Mouse (Mus musculus): ENCODE measurements around the gene Eya3. TPM values are rescaled to one million over a fixed set of nuclear protein-coding genes. Genes with fewer than 3 reads are reported as not detected.

The Eya3 gene
- polyA plus RNA-seq, 1 experiment from 2014 or later, result 11.1 TPM

DNA sequence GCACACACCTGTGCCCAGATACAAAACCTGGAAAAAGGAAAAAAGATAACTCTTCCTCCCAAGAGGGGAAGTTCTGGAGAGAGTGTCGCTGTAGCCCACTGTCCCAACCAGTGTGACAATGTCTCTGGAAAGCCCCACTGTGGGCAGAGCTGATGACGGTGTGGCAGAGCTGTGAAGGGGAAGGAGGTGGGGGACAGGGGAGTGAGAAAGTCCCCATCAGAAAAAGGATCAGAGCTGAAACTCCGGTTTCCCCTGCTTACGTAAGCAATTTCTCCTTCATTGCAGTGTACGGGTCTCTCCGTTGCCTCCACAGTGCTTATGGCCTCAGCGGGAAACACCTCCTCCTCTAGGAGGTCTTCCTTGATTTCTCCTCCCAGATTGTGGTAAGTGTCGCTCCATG is 27.5 kb upstream of the Eya3 start:
- no peaks in the 10 kb centered on the region for H3K27me3 ChIP-seq (replicated peaks)
- H3K9me3 ChIP-seq (replicated peaks), result no peaks in the 10 kb centered on the region
- 86% methylated on average over 8 of the region's 8 CpGs for WGBS
- H3K4me3 ChIP-seq (replicated peaks), result no peak overlapping the region
- no peaks in the 10 kb centered on the region for H3K4me1 ChIP-seq
- H3K27ac ChIP-seq (replicated peaks), result no peak overlapping the region
- no peak overlapping the region for H3K9ac ChIP-seq (replicated peaks)
- no peak for ATAC-seq (ENCODE audit: low FRiP score)
- H3K4me2 ChIP-seq, result no peak overlapping the region
- H3K36me3 ChIP-seq, result no peaks in the 10 kb centered on the region

GRCm38 (mm10) chr4:132617873-132618272 is 20.9 kb upstream of the Eya3 start:
- H3K4me2 ChIP-seq, result no peak overlapping the region
- H3K36me3 ChIP-seq, result no peaks in the 10 kb centered on the region
- no peak overlapping the region for H3K4me3 ChIP-seq (replicated peaks)
- H3K27me3 ChIP-seq (replicated peaks), result no peaks in the 10 kb centered on the region
- no peak for ATAC-seq (ENCODE audit: low FRiP score)
- H3K27ac ChIP-seq (replicated peaks), result no peak overlapping the region
- 94% methylated on average over 6 of the region's 6 CpGs for WGBS
- H3K4me1 ChIP-seq, result no peaks in the 10 kb centered on the region
- no peak overlapping the region for H3K9ac ChIP-seq (replicated peaks)
- no peaks in the 10 kb centered on the region for H3K9me3 ChIP-seq (replicated peaks)

DNA sequence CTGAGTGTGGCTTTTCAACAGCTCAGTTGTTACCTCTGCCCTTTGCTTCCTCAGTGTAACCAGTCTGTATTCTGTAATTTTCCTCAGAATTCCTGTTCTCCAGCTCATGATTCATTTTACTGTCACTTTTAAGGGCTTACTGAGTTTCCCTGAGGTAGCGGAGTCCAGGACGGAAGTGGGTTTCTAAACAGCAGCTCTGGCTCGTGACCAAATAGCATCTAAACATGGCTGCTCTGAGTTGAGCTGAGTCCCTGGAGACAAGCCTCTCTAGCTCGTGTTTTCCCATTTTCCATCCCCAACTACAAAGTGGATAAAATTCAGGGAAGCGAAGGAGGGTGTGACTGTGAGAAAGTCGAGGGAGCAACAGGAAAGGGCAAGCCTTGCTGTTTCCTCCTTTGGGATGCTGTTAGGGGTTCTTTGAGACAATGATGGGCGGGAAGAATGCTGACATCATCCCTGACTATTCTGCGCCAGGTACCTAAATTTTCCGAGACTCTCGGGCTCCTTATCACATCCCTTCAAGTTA is 19.9 kb upstream of the Eya3 start:
- ATAC-seq (ENCODE audit: low FRiP score), result no peak
- Histone ChIP-seq H3K4me2 (no peak overlapping the region), H3K27me3 (replicated peaks) (no peaks in the 10 kb centered on the region), H3K9me3 (replicated peaks) (no peaks in the 10 kb centered on the region), H3K4me3 (replicated peaks) (no peak overlapping the region), H3K9ac (replicated peaks) (no peak overlapping the region), H3K36me3 (no peaks in the 10 kb centered on the region), H3K4me1 (no peaks in the 10 kb centered on the region), H3K27ac (replicated peaks) (no peak overlapping the region)
- 84% methylated on average over 10 of the region's 10 CpGs for WGBS

DNA sequence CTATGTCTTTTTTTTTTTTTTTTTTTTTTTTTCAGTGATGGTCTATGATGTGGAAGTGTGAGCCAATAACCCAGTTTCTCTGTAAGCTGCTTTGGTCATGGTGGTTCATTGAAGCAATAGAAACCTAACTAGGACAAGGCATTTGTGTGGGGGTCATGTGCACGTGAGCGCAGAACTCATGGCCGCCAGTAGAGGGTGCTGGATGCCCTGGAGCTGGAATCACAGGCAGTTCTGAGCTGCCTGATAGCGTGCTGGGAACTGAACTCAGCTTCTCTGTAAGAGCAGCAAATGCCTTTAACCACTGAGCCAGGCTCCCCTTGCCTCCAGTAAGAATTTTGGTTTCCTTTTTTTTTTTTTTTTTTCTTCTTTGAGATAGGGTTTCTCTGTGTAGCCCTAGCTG is 18.7 kb upstream of the Eya3 start:
- H3K27ac ChIP-seq (replicated peaks), result no peak overlapping the region
- H3K9me3 ChIP-seq (replicated peaks), result no peaks in the 10 kb centered on the region
- no peak overlapping the region for H3K9ac ChIP-seq (replicated peaks)
- 89% methylated on average over 4 of the region's 4 CpGs for WGBS
- H3K36me3 ChIP-seq, result no peaks in the 10 kb centered on the region
- no peaks in the 10 kb centered on the region for H3K4me1 ChIP-seq
- no peak for ATAC-seq (ENCODE audit: low FRiP score)
- no peaks in the 10 kb centered on the region for H3K27me3 ChIP-seq (replicated peaks)
- no peak overlapping the region for H3K4me3 ChIP-seq (replicated peaks)
- H3K4me2 ChIP-seq, result no peak overlapping the region

DNA sequence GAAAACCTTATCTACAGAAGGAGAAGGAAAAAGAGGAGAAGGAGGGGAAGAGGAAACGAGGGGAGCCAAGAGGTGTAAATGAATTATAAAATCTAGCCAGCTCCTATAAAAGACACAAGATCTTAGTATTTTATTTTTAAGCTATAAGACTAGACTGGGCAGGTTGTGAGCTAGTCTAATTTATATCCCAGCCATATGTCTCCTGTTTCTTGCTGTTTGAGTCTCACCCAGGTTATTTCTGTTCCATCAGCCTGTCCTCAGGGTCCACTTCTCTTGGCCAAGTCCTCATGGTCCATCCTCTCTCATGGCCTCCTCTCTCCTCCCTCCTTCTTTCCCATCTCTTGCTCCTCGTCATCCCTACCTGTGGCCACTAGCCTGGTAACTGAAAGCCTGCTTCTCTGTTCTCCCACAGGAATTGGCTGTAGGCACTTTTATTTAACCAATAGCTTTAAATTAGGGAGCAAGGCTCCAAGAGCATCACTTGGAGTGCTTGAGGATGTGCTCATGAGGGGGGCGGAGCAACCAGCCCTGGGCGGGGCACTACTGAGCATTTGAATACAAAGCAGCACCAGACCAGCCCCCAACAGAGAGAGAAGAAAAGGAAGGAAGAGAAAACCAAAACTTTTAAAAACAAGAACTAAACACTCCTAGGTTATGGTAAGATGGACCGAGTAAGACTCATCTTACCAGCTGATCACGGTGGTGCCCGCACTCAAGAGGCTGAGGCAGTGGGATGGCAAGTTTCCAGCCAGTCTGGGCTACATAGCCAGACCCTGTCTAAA is 17.3 kb upstream of the Eya3 start:
- Histone ChIP-seq H3K36me3 (no peaks in the 10 kb centered on the region), H3K4me1 (no peaks in the 10 kb centered on the region), H3K27ac (replicated peaks) (no peak overlapping the region), H3K4me3 (replicated peaks) (no peak overlapping the region), H3K27me3 (replicated peaks) (no peaks in the 10 kb centered on the region), H3K9me3 (replicated peaks) (no peaks in the 10 kb centered on the region), H3K9ac (replicated peaks) (no peak overlapping the region), H3K4me2 (no peak overlapping the region)
- no peak for ATAC-seq (ENCODE audit: low FRiP score)
- 77% methylated on average over 7 of the region's 7 CpGs for WGBS

GRCm38 (mm10) chr4:132624034-132624657 is 14.6 kb upstream of the Eya3 start:
- no peaks in the 10 kb centered on the region for H3K4me1 ChIP-seq
- H3K9me3 ChIP-seq (replicated peaks), result no peaks in the 10 kb centered on the region
- no peak overlapping the region for H3K9ac ChIP-seq (replicated peaks)
- ATAC-seq (ENCODE audit: low FRiP score), result no peak
- H3K4me2 ChIP-seq, result no peak overlapping the region
- no peaks in the 10 kb centered on the region for H3K36me3 ChIP-seq
- H3K27ac ChIP-seq (replicated peaks), result no peak overlapping the region
- H3K4me3 ChIP-seq (replicated peaks), result no peak overlapping the region
- H3K27me3 ChIP-seq (replicated peaks), result no peaks in the 10 kb centered on the region
- 89% methylated on average over 5 of the region's 5 CpGs for WGBS

GRCm38 (mm10) chr4:132628830-132629229 is 10.0 kb upstream of the Eya3 start:
- Histone ChIP-seq H3K27me3 (replicated peaks) (no peaks in the 10 kb centered on the region), H3K9ac (replicated peaks) (no peak overlapping the region), H3K36me3 (no peaks in the 10 kb centered on the region), H3K27ac (replicated peaks) (no peak overlapping the region), H3K4me1 (no peaks in the 10 kb centered on the region), H3K9me3 (replicated peaks) (no peaks in the 10 kb centered on the region), H3K4me3 (replicated peaks) (no peak overlapping the region), H3K4me2 (no peak overlapping the region)
- WGBS, result 18% methylated on average over 2 of the region's 2 CpGs
- ATAC-seq (ENCODE audit: low FRiP score), result no peak

- WGBS, result 90% methylated on average over 2 of the region's 2 CpGs
- Histone ChIP-seq H3K27me3 (replicated peaks) (no peaks in the 10 kb centered on the region), H3K4me1 (peaks cover 16% of the 10 kb centered on the region), H3K4me3 (replicated peaks) (no peak overlapping the region), H3K9me3 (replicated peaks) (no peaks in the 10 kb centered on the region), H3K9ac (replicated peaks) (no peak overlapping the region), H3K36me3 (no peaks in the 10 kb centered on the region), H3K4me2 (no peak overlapping the region), H3K27ac (replicated peaks) (no peak overlapping the region)
- ATAC-seq (ENCODE audit: low FRiP score), result no peak
These were observed 2.8 kb upstream of the Eya3 start for GRCm38 (mm10) chr4:132635971-132636370.

- H3K27me3 ChIP-seq (replicated peaks), result no peaks in the 10 kb centered on the region
- WGBS, result 44% methylated on average over 4 of the region's 4 CpGs
- ATAC-seq (ENCODE audit: low FRiP score), result no peak
These were observed 2.2 kb upstream of the Eya3 start for GRCm38 (mm10) chr4:132636554-132636953.

GRCm38 (mm10) chr4:132639191-132639713 is 465 bp downstream of the Eya3 start:
- ATAC-seq (ENCODE audit: low FRiP score), result peak; percentile 23
- Histone ChIP-seq H3K36me3 (no peaks in the 10 kb centered on the region), H3K4me2 (peak overlapping the region; percentile 93), H3K4me1 (peaks cover 16% of the 10 kb centered on the region), H3K9ac (replicated peaks) (peak overlapping the region; percentile 89), H3K9me3 (replicated peaks) (no peaks in the 10 kb centered on the region), H3K4me3 (replicated peaks) (peak overlapping the region; percentile 98), H3K27ac (replicated peaks) (peak overlapping the region; percentile 85), H3K27me3 (replicated peaks) (no peaks in the 10 kb centered on the region)
- WGBS, result under 1% methylated on average over 35 of the region's 35 CpGs

More at GRCm38 (mm10) chr4:132636554-132636953, 2.2 kb upstream of the Eya3 start:
- Histone ChIP-seq H3K9me3 (replicated peaks) (no peaks in the 10 kb centered on the region), H3K36me3 (no peaks in the 10 kb centered on the region), H3K4me2 (no peak overlapping the region), H3K4me1 (peaks cover 16% of the 10 kb centered on the region), H3K4me3 (replicated peaks) (no peak overlapping the region), H3K9ac (replicated peaks) (no peak overlapping the region), H3K27ac (replicated peaks) (no peak overlapping the region)

GRCm38 (mm10) chr4:132647439-132647838 is 8.7 kb downstream of the Eya3 start:
- no peak overlapping the region for H3K9ac ChIP-seq (replicated peaks)
- no peaks in the 10 kb centered on the region for H3K9me3 ChIP-seq (replicated peaks)
- WGBS, result 87% methylated on average over 7 of the region's 7 CpGs
- ATAC-seq (ENCODE audit: low FRiP score), result no peak
- peaks cover 8% of the 10 kb centered on the region for H3K4me1 ChIP-seq
- H3K4me2 ChIP-seq, result no peak overlapping the region
- H3K27me3 ChIP-seq (replicated peaks), result no peaks in the 10 kb centered on the region
- no peak overlapping the region for H3K27ac ChIP-seq (replicated peaks)
- no peaks in the 10 kb centered on the region for H3K36me3 ChIP-seq
- no peak overlapping the region for H3K4me3 ChIP-seq (replicated peaks)
